Mouse (Mus musculus) cerebellum, adult 2 months (tissue): Measurements from ENCODE around the gene Rps21.

ENCODE experiments used
- CTCF ChIP-seq: fragments of 200-500 bp; IDR thresholded peaks from 2 replicates; pipeline ENCODE4 v1.5.1; 2011; ENCODE audit warnings: low read depth, mild to moderate bottlenecking, control low read depth, low read length, moderate library complexity, borderline replicate concordance; ENCODE audit not compliant: insufficient read depth
- POLR2A ChIP-seq: fragments of 200-500 bp; IDR thresholded peaks from 2 replicates; pipeline ENCODE4 v1.6.1; 2011; ENCODE audit warnings: low read length, control low read depth, borderline replicate concordance; ENCODE audit not compliant: insufficient read depth

- TF ChIP-seq POLR2A (no peak), CTCF (no peak)
These were observed 10.8 kb downstream of the Rps21 start for GRCm38 (mm10) chr2:180267955-180268354.
